Mouse (Mus musculus) liver, postnatal 0 days (tissue): ENCODE measurements around the gene Htra1. TPM values are rescaled to one million over a fixed set of nuclear protein-coding genes. Genes with fewer than 3 reads are reported as not detected.
A peak's percentile ranks its signal among the peaks of the same experiment; 100 is the strongest.

ENCODE experiments used
- ATAC-seq: fragments of 200-750 bp; cut with Nextera tagmentation; 2 replicates; pipeline ENCODE4 v1.8.0; 2017; ENCODE audit warnings: mild to moderate bottlenecking, moderate library complexity
- DNase-seq: peaks from one replicate; pipeline ENCODE4 v3.0.0-alpha.2; 2016
- H3K27ac ChIP-seq: fragments of 300-500 bp; sonication (generic); 2 replicates; pipeline ENCODE4 v1.5.1; 2014; ENCODE audit warnings: antibody characterized with exemption, moderate library complexity, mild to moderate bottlenecking, low read depth
- H3K27me3 ChIP-seq: fragments of 300-500 bp; sonication (generic); 2 replicates; pipeline ENCODE4 v1.6.1; 2014; ENCODE audit warnings: low read length, control low read depth, mixed read lengths; ENCODE audit not compliant: insufficient read depth
- H3K36me3 ChIP-seq: fragments of 300-500 bp; sonication (generic); replicated peaks from 2 replicates; pipeline ENCODE4 v1.6.1; 2014; ENCODE audit warnings: mild to moderate bottlenecking, control low read depth, low read length, moderate library complexity, mixed read lengths; ENCODE audit not compliant: insufficient read depth
- H3K4me1 ChIP-seq: fragments of 300-500 bp; sonication (generic); 2 replicates; pipeline ENCODE4 v1.6.1; 2014; ENCODE audit warnings: antibody characterized with exemption, mild to moderate bottlenecking, control low read depth; ENCODE audit not compliant: insufficient read depth
- H3K4me2 ChIP-seq: fragments of 300-500 bp; sonication (generic); 2 replicates; pipeline ENCODE4 v1.6.1; 2014; ENCODE audit warnings: low read depth, mild to moderate bottlenecking, low read length, moderate library complexity, mixed read lengths
- H3K4me3 ChIP-seq: fragments of 300-500 bp; sonication (generic); 2 replicates; pipeline ENCODE4 v1.5.1; 2014; ENCODE audit warnings: low read depth, low read length
- H3K9ac ChIP-seq: fragments of 300-500 bp; sonication (generic); replicated peaks from 2 replicates; pipeline ENCODE4 v1.6.1; 2014; ENCODE audit warnings: mild to moderate bottlenecking, moderate library complexity
- H3K9me3 ChIP-seq: fragments of 300-500 bp; sonication (generic); 2 replicates; pipeline ENCODE4 v1.6.1; 2016; ENCODE audit warnings: mild to moderate bottlenecking, control low read depth, low read length, mixed read lengths
- CTCF ChIP-seq: sonication (generic); IDR thresholded peaks from 2 replicates; pipeline ENCODE4 v1.5.1; 2016; ENCODE audit warnings: antibody characterized with exemption, low read depth
- EP300 ChIP-seq: IDR thresholded peaks from 2 replicates; pipeline ENCODE4 v1.6.1; 2016; ENCODE audit warnings: antibody characterized with exemption, low read depth, mild to moderate bottlenecking
- WGBS: fragments of 180-500 bp; shearing (Covaris S2); extraction: QIAGEN DNeasy Blood & Tissue Kit; methylation state at CpG from one replicate; pipeline ENCODE4 v1.1.7; 2014; ENCODE audit not compliant: insufficient replicate concordance; 5-methylcytosine and 5-hydroxymethylcytosine counted together
- polyA plus RNA-seq: library from polyadenylated mRNA; unstranded; fragments of >200 nt; fragmentation: Nextera tagmentation; extraction: Ambion mirVana; gene quantifications from 2 replicates; pipeline ENCODE4 v1.2.1, GENCODE M21; 2015

The Htra1 gene
- 0.61 and 0.83 TPM in 2 replicates for polyA plus RNA-seq

DNA sequence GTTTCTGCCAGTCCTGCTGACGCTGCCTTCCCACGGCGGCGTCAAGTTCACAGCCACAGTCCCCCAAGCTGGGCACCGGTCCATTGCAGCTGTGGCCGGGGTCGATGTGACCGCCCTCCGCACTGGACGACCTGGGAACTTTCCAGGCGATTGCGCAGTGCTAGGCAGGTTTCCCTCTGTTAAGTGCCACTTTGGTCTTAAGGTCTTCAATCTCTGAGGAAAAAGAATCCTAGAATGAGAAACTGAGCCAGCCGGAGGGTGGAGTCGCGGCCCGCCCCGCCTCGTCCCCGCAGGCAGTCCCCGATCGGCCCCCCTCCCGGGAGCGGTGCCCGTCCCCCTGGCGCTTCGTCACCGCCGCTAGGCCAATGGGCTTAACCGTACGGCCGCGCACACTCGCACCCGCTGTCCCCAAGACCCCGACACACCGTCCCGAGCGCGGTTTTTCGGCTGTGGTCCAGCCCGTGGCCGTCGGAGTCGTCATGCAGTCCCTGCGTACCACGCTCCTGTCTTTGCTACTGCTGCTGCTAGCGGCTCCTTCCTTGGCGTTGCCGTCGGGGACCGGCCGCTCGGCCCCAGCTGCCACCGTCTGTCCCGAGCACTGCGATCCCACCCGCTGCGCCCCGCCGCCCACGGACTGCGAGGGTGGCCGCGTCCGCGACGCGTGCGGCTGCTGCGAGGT, at the start of gene Htra1:
Htra1 (plus strand) TSS at position 319 of the 679 bp plus-strand sequence.
- H3K9me3 ChIP-seq: no peaks in the 10 kb centered on the region
- WGBS: 3% methylated on average over 70 of the region's 70 CpGs
- ATAC-seq (no peak), DNase-seq (peak; percentile 24)
- peaks cover 69% of the 10 kb centered on the region for H3K27me3 ChIP-seq
- H3K9ac ChIP-seq: no peak within 1 kb of the TSS
- H3K4me1 ChIP-seq: peaks cover 6% of the 10 kb centered on the region; the same call in 1 of the 2 replicates
- no peak for TF ChIP-seq EP300
- TF ChIP-seq CTCF: no peak
- H3K36me3 ChIP-seq: no peaks in the 10 kb centered on the region
- H3K4me2 ChIP-seq: peak within 1 kb of the TSS; percentile 74
- peak within 1 kb of the TSS; percentile 45 for H3K4me3 ChIP-seq
- H3K27ac ChIP-seq: no peak within 1 kb of the TSS

DNA sequence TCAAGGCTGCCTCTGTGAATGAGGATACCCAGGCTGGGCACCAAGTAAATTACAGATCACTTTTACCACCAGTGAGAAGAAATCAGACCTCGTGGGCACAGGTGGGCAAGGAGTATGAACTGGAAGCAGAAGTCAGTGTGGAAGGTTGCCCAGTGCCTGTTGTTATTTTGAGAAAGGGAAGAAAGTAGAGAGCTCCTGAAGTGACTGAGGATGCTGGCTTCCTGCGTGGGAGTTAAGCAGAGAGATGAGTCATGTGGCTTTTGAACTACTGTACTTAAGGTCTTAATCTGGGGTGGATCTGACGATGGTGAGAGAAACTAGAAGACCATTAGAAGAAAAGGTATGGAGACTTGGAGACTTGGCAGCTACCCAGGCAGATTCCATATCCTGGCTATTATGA, 49.7 kb upstream of the Htra1 start:
- 53% methylated on average over 3 of the region's 3 CpGs for WGBS
- peaks cover 6% of the 10 kb centered on the region for H3K36me3 ChIP-seq
- no peak for TF ChIP-seq EP300
- TF ChIP-seq CTCF: no peak
- DNase-seq (no peak), ATAC-seq (no peak)
- H3K4me2 ChIP-seq: no peak overlapping the region
- no peaks in the 10 kb centered on the region for H3K9me3 ChIP-seq
- no peaks in the 10 kb centered on the region for H3K4me1 ChIP-seq
- H3K4me3 ChIP-seq: no peak overlapping the region
- no peak overlapping the region for H3K27ac ChIP-seq
- H3K9ac ChIP-seq: no peak overlapping the region
- no peaks in the 10 kb centered on the region for H3K27me3 ChIP-seq

DNA sequence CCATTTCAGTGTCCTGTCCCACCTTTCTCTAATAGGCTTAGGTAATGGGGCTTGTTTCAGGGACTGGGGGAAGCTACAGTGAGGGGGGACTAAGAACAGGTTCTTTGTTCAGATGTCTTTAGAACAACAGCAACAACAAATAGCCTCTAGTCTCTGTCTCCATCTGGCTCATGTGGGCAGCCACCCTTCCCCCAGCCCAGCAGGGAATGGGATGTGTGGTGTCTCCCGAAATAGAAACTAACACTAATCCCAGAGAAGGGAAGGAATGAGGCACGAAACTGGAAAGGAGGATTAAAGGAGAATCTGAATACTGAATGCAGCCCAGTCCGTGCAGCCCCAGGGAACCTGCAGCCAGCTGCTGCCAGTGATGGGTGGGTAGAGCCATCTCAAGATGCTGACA, 48.0 kb upstream of the Htra1 start:
- Histone ChIP-seq H3K9me3 (no peaks in the 10 kb centered on the region), H3K4me2 (no peak overlapping the region), H3K4me3 (no peak overlapping the region), H3K36me3 (peaks cover 6% of the 10 kb centered on the region), H3K9ac (no peak overlapping the region), H3K27ac (no peak overlapping the region), H3K4me1 (0 out of 2 replicates have a peak, but pooled peaks cover 5% of the 10 kb centered on the region), H3K27me3 (no peaks in the 10 kb centered on the region)
- DNase-seq: no peak
- WGBS: 61% methylated on average over 3 of the region's 3 CpGs
- ATAC-seq: no peak
- TF ChIP-seq CTCF (no peak), EP300 (no peak)

DNA sequence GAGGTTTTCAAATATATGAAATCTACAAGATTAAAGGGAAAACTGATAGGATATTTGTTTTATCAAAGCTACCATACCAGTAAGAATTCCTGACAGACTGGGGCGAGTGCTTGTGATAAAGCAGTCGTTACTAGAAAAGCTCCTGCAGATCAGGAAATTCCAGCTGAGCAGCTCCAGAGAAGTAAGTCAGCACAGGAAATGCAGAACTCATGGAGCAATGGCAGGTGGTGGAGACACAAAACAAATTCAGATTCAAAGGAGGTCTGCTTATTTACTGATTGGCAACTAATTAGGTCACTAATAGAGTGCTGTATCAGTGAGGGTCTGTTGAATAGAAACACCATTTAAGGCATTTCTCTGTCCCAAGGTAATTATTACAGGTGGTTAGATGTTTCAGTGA, 45.0 kb upstream of the Htra1 start:
- no peak overlapping the region for H3K4me2 ChIP-seq
- H3K27ac ChIP-seq: no peak overlapping the region
- ATAC-seq: no peak
- H3K36me3 ChIP-seq: peaks cover under 1% of the 10 kb centered on the region; the same call in 1 of the 2 replicates
- TF ChIP-seq CTCF (no peak), EP300 (no peak)
- no peaks in the 10 kb centered on the region for H3K9me3 ChIP-seq
- no peaks in the 10 kb centered on the region for H3K27me3 ChIP-seq
- H3K4me1 ChIP-seq: 0 out of 2 replicates have a peak, but pooled peaks cover 5% of the 10 kb centered on the region
- no peak overlapping the region for H3K9ac ChIP-seq
- H3K4me3 ChIP-seq: no peak overlapping the region
- WGBS: 60% methylated on average over 2 of the region's 2 CpGs
- no peak for DNase-seq

DNA sequence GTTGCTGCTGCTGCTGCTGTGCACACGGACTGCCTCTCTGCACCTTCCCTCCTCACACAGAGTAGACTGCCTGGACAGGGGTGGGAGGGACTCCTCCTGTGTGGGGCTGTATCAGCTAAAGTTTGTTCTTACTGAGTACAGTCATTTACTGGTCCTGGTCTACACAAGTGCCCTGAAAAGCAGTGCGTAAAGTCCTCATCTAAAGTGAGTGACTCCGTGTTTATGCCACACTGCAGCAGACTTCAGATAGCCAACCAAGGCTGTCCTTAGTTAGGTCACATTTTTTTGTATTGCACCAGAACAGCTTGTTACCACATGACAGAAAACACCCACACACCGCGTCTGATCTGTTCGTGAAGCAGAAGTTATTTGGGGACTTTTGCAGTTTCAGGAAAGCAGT, 42.9 kb upstream of the Htra1 start:
- Histone ChIP-seq H3K27ac (peak overlapping the region; percentile 55), H3K4me2 (no peak overlapping the region)
- ATAC-seq: peak; percentile 90

DNA sequence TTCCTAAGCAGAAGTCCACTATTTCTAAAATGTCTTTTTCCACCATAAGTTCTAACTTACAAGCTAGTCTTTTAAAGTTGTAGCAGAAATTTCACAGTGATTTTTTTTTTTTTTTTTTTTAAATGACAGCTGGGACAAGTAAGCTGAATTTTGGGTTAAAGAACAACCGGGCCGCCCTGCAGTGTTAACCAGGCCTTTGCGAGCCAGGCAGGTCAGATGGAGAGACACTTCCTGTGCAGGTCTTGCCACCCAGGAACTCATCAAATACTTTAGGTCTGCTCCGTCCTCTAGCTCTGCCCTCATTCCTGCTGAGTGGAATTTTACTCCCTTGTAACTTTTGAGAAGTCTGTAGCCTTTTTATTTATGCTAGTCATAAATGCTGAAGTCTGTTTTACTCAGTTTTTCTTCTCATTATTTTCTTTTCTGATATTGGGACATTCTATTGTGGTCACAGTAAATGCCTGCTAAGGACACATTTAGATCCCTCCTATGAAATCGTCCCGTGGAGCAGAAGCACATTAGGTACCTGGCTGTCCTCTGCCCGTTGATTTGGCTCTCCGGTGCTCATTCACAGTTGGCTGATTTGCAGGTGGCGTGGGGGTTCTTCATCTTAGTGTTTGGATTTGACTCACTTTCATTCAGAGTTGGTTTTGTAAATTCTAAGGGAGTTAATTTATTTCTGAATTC, 40.8 kb upstream of the Htra1 start:
- Histone ChIP-seq H3K4me2 (no peak overlapping the region), H3K4me3 (no peak overlapping the region), H3K9me3 (no peaks in the 10 kb centered on the region), H3K27me3 (no peaks in the 10 kb centered on the region), H3K4me1 (0 out of 2 replicates have a peak, but pooled peaks cover 5% of the 10 kb centered on the region), H3K9ac (no peak overlapping the region), H3K27ac (no peak overlapping the region), H3K36me3 (peaks cover 9% of the 10 kb centered on the region)
- 77% methylated on average over 9 of the region's 9 CpGs for WGBS
- TF ChIP-seq CTCF (no peak), EP300 (no peak)
- DNase-seq: no peak
- ATAC-seq: no peak

More for the DNA sequence above, 42.9 kb upstream of the Htra1 start:
- WGBS: 42% methylated on average over 6 of the region's 6 CpGs
- Histone ChIP-seq H3K9ac (no peak overlapping the region), H3K4me3 (no peak overlapping the region), H3K4me1 (0 out of 2 replicates have a peak, but pooled peaks cover 5% of the 10 kb centered on the region), H3K36me3 (peaks cover 6% of the 10 kb centered on the region), H3K27me3 (no peaks in the 10 kb centered on the region), H3K9me3 (no peaks in the 10 kb centered on the region)
- TF ChIP-seq EP300: no peak
- no peak for TF ChIP-seq CTCF
- DNase-seq: peak; percentile 29
